Comparison of ENCODE assay signal across 8 mouse cellular contexts in genomic region chr10:100865501-100866181, GRCm38 (mm10).
DNase-seq lines count a peak whose midpoint lies in the region; ATAC-seq lines count a peak whose summit lies in the region.

No protein-coding gene starts in this region.

- ATAC-seq in monocyte, adult 5-6 weeks (replicated peaks; ENCODE audit: insufficient number of reproducible peaks, low FRiP score, low TSS enrichment, poor library complexity, severe bottlenecking) = no peak
- ATAC-seq in kidney, embryonic 14.5 days (ENCODE audit: low FRiP score, low TSS enrichment) = no peak

- H3K4me2 ChIP-seq in kidney, embryonic 14.5 days (replicated peaks; ENCODE audit: low read depth, low read length) = no peak overlapping the region

- H3K4me1 ChIP-seq in forebrain, embryonic 10.5 days = peaks cover 17% of the 10 kb centered on the region
- no peaks in the 10 kb centered on the region for H3K4me1 ChIP-seq in kidney, embryonic 14.5 days (ENCODE audit: control insufficient read depth, insufficient read depth, low read length)

- H3K9me3 ChIP-seq in forebrain, embryonic 10.5 days = no peaks in the 10 kb centered on the region
- H3K9me3 ChIP-seq in kidney, embryonic 14.5 days (ENCODE audit: control insufficient read depth, low read length) = no peaks in the 10 kb centered on the region

- H3K27me3 ChIP-seq in forebrain, embryonic 10.5 days (ENCODE audit: poor library complexity, severe bottlenecking) = no peaks in the 10 kb centered on the region
- no peaks in the 10 kb centered on the region for H3K27me3 ChIP-seq in kidney, embryonic 14.5 days (ENCODE audit: control insufficient read depth, insufficient read depth, low read length)

- peak overlapping the region; percentile 53; the same call in 1 of the 2 replicates for H3K27ac ChIP-seq in forebrain, embryonic 10.5 days
- H3K27ac ChIP-seq in kidney, embryonic 14.5 days (ENCODE audit: low read depth, low read length) = no peak overlapping the region

- peak overlapping the region; percentile 25; the same call in 1 of the 2 replicates for H3K4me3 ChIP-seq in forebrain, embryonic 10.5 days
- H3K4me3 ChIP-seq in kidney, embryonic 14.5 days (ENCODE audit: low read length) = no peak overlapping the region

- no peak overlapping the region for H3K9ac ChIP-seq in kidney, embryonic 14.5 days (ENCODE audit: low read depth, low read length)

- DNase-seq in brain, adult 2 months (ENCODE audit: low read depth, low spot score) = peak; percentile 75
- DNase-seq in forebrain, embryonic 10.5 days (ENCODE audit: extremely low spot score, low spot score) = peak; percentile 40
- peak; percentile 32 for DNase-seq in layer of hippocampus, adult 11-12 months (ENCODE audit: low spot score)
- DNase-seq in neural tube, embryonic 10.5 days (ENCODE audit: extremely low spot score, low spot score) = peak; percentile 26
- no peak for DNase-seq in MN1 (ENCODE audit: low spot score)
- no peak for DNase-seq in thymus, postnatal 0 days (ENCODE audit: low spot score)

- WGBS in forebrain, embryonic 10.5 days = 28% methylated on average over 6 of the region's 6 CpGs
- 42% methylated on average over 6 of the region's 6 CpGs for WGBS in kidney, embryonic 14.5 days

- H3K36me3 ChIP-seq in forebrain, embryonic 10.5 days (replicated peaks) = no peaks in the 10 kb centered on the region
- H3K36me3 ChIP-seq in kidney, embryonic 14.5 days (ENCODE audit: control insufficient read depth, insufficient read depth, low read length) = no peaks in the 10 kb centered on the region

Comparison
In these comparisons a context has a peak if more than half of its experiments do, and no peak if none do; other contexts are left out.
1. DNase-seq: peak in brain, adult 2 months (single experiment), forebrain, embryonic 10.5 days (single experiment), layer of hippocampus, adult 11-12 months (single experiment) and neural tube, embryonic 10.5 days (single experiment); none in MN1 (single experiment) and thymus, postnatal 0 days (single experiment).